Mouse (Mus musculus) right cerebral cortex, postnatal 14 days (tissue): ENCODE results near the gene Rbms3.

Source experiments
- DNase-seq: peaks from one replicate; pipeline ENCODE4 v3.0.0; 2022

Rbms3 gene

GRCm38 (mm10) chr9:116948211-116948610, 681.5 kb downstream of the Rbms3 start:
- no peak for DNase-seq

- no peak for DNase-seq
These were observed 682.3 kb downstream of the Rbms3 start for GRCm38 (mm10) chr9:116947369-116947768.

GRCm38 (mm10) chr9:116946787-116947186, 682.9 kb downstream of the Rbms3 start:
- no peak for DNase-seq

- DNase-seq = no peak
These were observed 684.0 kb downstream of the Rbms3 start for GRCm38 (mm10) chr9:116945689-116946088.

GRCm38 (mm10) chr9:116943902-116944301, 685.8 kb downstream of the Rbms3 start:
- DNase-seq = no peak

GRCm38 (mm10) chr9:116941116-116941515, 688.6 kb downstream of the Rbms3 start:
- DNase-seq = no peak

- DNase-seq = no peak
These were observed 689.0 kb downstream of the Rbms3 start for GRCm38 (mm10) chr9:116940693-116941092.

GRCm38 (mm10) chr9:116928338-116928737, 701.4 kb downstream of the Rbms3 start:
- no peak for DNase-seq

GRCm38 (mm10) chr9:116923151-116923550, 706.6 kb downstream of the Rbms3 start:
- no peak for DNase-seq

GRCm38 (mm10) chr9:116922561-116922960, 707.2 kb downstream of the Rbms3 start:
- no peak for DNase-seq

GRCm38 (mm10) chr9:116919441-116920019, 710.2 kb downstream of the Rbms3 start:
- DNase-seq = no peak

- DNase-seq = no peak
These were observed 717.2 kb downstream of the Rbms3 start for GRCm38 (mm10) chr9:116912493-116912847.

- no peak for DNase-seq
These were observed 717.8 kb downstream of the Rbms3 start for GRCm38 (mm10) chr9:116911781-116912492.

GRCm38 (mm10) chr9:116909511-116909910, 720.2 kb downstream of the Rbms3 start:
- no peak for DNase-seq

GRCm38 (mm10) chr9:116906955-116907354, 722.8 kb downstream of the Rbms3 start:
- no peak for DNase-seq

GRCm38 (mm10) chr9:116905646-116906045, 724.1 kb downstream of the Rbms3 start:
- no peak for DNase-seq

GRCm38 (mm10) chr9:116903304-116903993, 726.3 kb downstream of the Rbms3 start:
- DNase-seq = no peak

GRCm38 (mm10) chr9:116899403-116899802, 730.3 kb downstream of the Rbms3 start:
- DNase-seq = no peak

- no peak for DNase-seq
These were observed 742.6 kb downstream of the Rbms3 start for GRCm38 (mm10) chr9:116886973-116887680.

- DNase-seq = no peak
These were observed 744.1 kb downstream of the Rbms3 start for GRCm38 (mm10) chr9:116885617-116886016.

GRCm38 (mm10) chr9:116880503-116880902, 749.2 kb downstream of the Rbms3 start:
- DNase-seq = no peak

- DNase-seq = no peak
These were observed 749.9 kb downstream of the Rbms3 start for GRCm38 (mm10) chr9:116879600-116880457.

- DNase-seq = no peak
These were observed 752.9 kb downstream of the Rbms3 start for GRCm38 (mm10) chr9:116876786-116877185.
